Mouse (Mus musculus): ENCODE results near the gene Grip2. TPM values are rescaled to one million over a fixed set of nuclear protein-coding genes. Genes with fewer than 3 reads are reported as not detected.

Gene Grip2
- polyA plus RNA-seq, 1 experiment from 2014 or later, result 0.33 TPM

- H3K9me3 ChIP-seq (ENCODE audit: control insufficient read depth, low read depth, low read length), result no peaks in the 10 kb centered on the region
- WGBS, result 84% methylated on average over 7 of the region's 7 CpGs
- no peaks in the 10 kb centered on the region; the same call in 1 of the 2 replicates for H3K4me1 ChIP-seq (ENCODE audit: control insufficient read depth, insufficient read depth, low read length)
- ATAC-seq (ENCODE audit: insufficient number of reproducible peaks, insufficient read depth, low FRiP score, low read depth), result no peak
- H3K4me2 ChIP-seq (replicated peaks; ENCODE audit: low read depth, low read length), result no peak overlapping the region
- no peak overlapping the region for H3K4me3 ChIP-seq (ENCODE audit: low read depth, low read length)
- peaks cover 26% of the 10 kb centered on the region for H3K36me3 ChIP-seq (ENCODE audit: control insufficient read depth, insufficient read depth, low read length)
- H3K27ac ChIP-seq (ENCODE audit: low read length), result peak overlapping the region; percentile 29; the same call in 1 of the 2 replicates
- no peak overlapping the region for H3K9ac ChIP-seq (replicated peaks; ENCODE audit: low read depth, low read length)
- no peaks in the 10 kb centered on the region for H3K27me3 ChIP-seq (ENCODE audit: control insufficient read depth, insufficient read depth, low read length)
These were observed 89.6 kb downstream of the Grip2 start for GRCm38 (mm10) chr6:91737451-91737850.

- H3K4me3 ChIP-seq (ENCODE audit: low read depth, low read length), result no peak overlapping the region
- peaks cover 26% of the 10 kb centered on the region for H3K36me3 ChIP-seq (ENCODE audit: control insufficient read depth, insufficient read depth, low read length)
- H3K27me3 ChIP-seq (ENCODE audit: control insufficient read depth, insufficient read depth, low read length), result no peaks in the 10 kb centered on the region
- H3K4me2 ChIP-seq (replicated peaks; ENCODE audit: low read depth, low read length), result no peak overlapping the region
- H3K27ac ChIP-seq (ENCODE audit: low read length), result peak overlapping the region; percentile 6; the same call in 1 of the 2 replicates
- peak; percentile 30; the same call in 1 of the 2 replicates for ATAC-seq (ENCODE audit: insufficient number of reproducible peaks, insufficient read depth, low FRiP score, low read depth)
- 32% methylated on average over 5 of the region's 5 CpGs for WGBS
- H3K4me1 ChIP-seq (ENCODE audit: control insufficient read depth, insufficient read depth, low read length), result no peaks in the 10 kb centered on the region; the same call in 1 of the 2 replicates
- H3K9ac ChIP-seq (replicated peaks; ENCODE audit: low read depth, low read length), result no peak overlapping the region
- no peaks in the 10 kb centered on the region for H3K9me3 ChIP-seq (ENCODE audit: control insufficient read depth, low read depth, low read length)
These were observed 90.6 kb downstream of the Grip2 start for GRCm38 (mm10) chr6:91736471-91736870.

GRCm38 (mm10) chr6:91732138-91732537 lies 94.9 kb downstream of the Grip2 start:
- Histone ChIP-seq H3K27me3 (ENCODE audit: control insufficient read depth, insufficient read depth, low read length) (no peaks in the 10 kb centered on the region), H3K4me3 (ENCODE audit: low read depth, low read length) (no peak overlapping the region), H3K36me3 (ENCODE audit: control insufficient read depth, insufficient read depth, low read length) (peaks cover 29% of the 10 kb centered on the region), H3K27ac (ENCODE audit: low read length) (no peak overlapping the region), H3K9me3 (ENCODE audit: control insufficient read depth, low read depth, low read length) (no peaks in the 10 kb centered on the region), H3K9ac (replicated peaks; ENCODE audit: low read depth, low read length) (no peak overlapping the region), H3K4me1 (ENCODE audit: control insufficient read depth, insufficient read depth, low read length) (peaks cover 25% of the 10 kb centered on the region), H3K4me2 (replicated peaks; ENCODE audit: low read depth, low read length) (no peak overlapping the region)
- WGBS, result 85% methylated on average over 11 of the region's 11 CpGs
- no peak for ATAC-seq (ENCODE audit: insufficient number of reproducible peaks, insufficient read depth, low FRiP score, low read depth)

- ATAC-seq (ENCODE audit: insufficient number of reproducible peaks, insufficient read depth, low FRiP score, low read depth), result peak; percentile 85
- Histone ChIP-seq H3K27me3 (ENCODE audit: control insufficient read depth, insufficient read depth, low read length) (no peaks in the 10 kb centered on the region), H3K4me2 (replicated peaks; ENCODE audit: low read depth, low read length) (no peak overlapping the region), H3K4me3 (ENCODE audit: low read depth, low read length) (no peak overlapping the region), H3K9me3 (ENCODE audit: control insufficient read depth, low read depth, low read length) (no peaks in the 10 kb centered on the region), H3K36me3 (ENCODE audit: control insufficient read depth, insufficient read depth, low read length) (peaks cover 32% of the 10 kb centered on the region), H3K27ac (ENCODE audit: low read length) (peak overlapping the region; percentile 89), H3K4me1 (ENCODE audit: control insufficient read depth, insufficient read depth, low read length) (peaks cover 25% of the 10 kb centered on the region), H3K9ac (replicated peaks; ENCODE audit: low read depth, low read length) (no peak overlapping the region)
- 34% methylated on average over 12 of the region's 12 CpGs for WGBS
These were observed 97.3 kb downstream of the Grip2 start for GRCm38 (mm10) chr6:91729677-91730127.

- no peak overlapping the region for H3K4me3 ChIP-seq (ENCODE audit: low read depth, low read length)
- peak overlapping the region; percentile 89 for H3K27ac ChIP-seq (ENCODE audit: low read length)
- ATAC-seq (ENCODE audit: insufficient number of reproducible peaks, insufficient read depth, low FRiP score, low read depth), result peak; percentile 25; the same call in 1 of the 2 replicates
- no peaks in the 10 kb centered on the region for H3K27me3 ChIP-seq (ENCODE audit: control insufficient read depth, insufficient read depth, low read length)
- 49% methylated on average over 6 of the region's 6 CpGs for WGBS
- H3K4me2 ChIP-seq (replicated peaks; ENCODE audit: low read depth, low read length), result no peak overlapping the region
- peaks cover 38% of the 10 kb centered on the region for H3K36me3 ChIP-seq (ENCODE audit: control insufficient read depth, insufficient read depth, low read length)
- peaks cover 25% of the 10 kb centered on the region for H3K4me1 ChIP-seq (ENCODE audit: control insufficient read depth, insufficient read depth, low read length)
- H3K9ac ChIP-seq (replicated peaks; ENCODE audit: low read depth, low read length), result no peak overlapping the region
- no peaks in the 10 kb centered on the region for H3K9me3 ChIP-seq (ENCODE audit: control insufficient read depth, low read depth, low read length)
These were observed 98.0 kb downstream of the Grip2 start for GRCm38 (mm10) chr6:91728939-91729619.

GRCm38 (mm10) chr6:91727361-91727760 lies 99.7 kb downstream of the Grip2 start:
- peaks cover 25% of the 10 kb centered on the region for H3K4me1 ChIP-seq (ENCODE audit: control insufficient read depth, insufficient read depth, low read length)
- H3K27me3 ChIP-seq (ENCODE audit: control insufficient read depth, insufficient read depth, low read length), result no peaks in the 10 kb centered on the region
- H3K36me3 ChIP-seq (ENCODE audit: control insufficient read depth, insufficient read depth, low read length), result peaks cover 46% of the 10 kb centered on the region
- H3K4me2 ChIP-seq (replicated peaks; ENCODE audit: low read depth, low read length), result no peak overlapping the region
- 73% methylated on average over 1 of the region's 1 CpGs for WGBS
- no peaks in the 10 kb centered on the region for H3K9me3 ChIP-seq (ENCODE audit: control insufficient read depth, low read depth, low read length)
- no peak overlapping the region for H3K4me3 ChIP-seq (ENCODE audit: low read depth, low read length)
- ATAC-seq (ENCODE audit: insufficient number of reproducible peaks, insufficient read depth, low FRiP score, low read depth), result no peak
- H3K27ac ChIP-seq (ENCODE audit: low read length), result no peak overlapping the region
- H3K9ac ChIP-seq (replicated peaks; ENCODE audit: low read depth, low read length), result no peak overlapping the region

DNA sequence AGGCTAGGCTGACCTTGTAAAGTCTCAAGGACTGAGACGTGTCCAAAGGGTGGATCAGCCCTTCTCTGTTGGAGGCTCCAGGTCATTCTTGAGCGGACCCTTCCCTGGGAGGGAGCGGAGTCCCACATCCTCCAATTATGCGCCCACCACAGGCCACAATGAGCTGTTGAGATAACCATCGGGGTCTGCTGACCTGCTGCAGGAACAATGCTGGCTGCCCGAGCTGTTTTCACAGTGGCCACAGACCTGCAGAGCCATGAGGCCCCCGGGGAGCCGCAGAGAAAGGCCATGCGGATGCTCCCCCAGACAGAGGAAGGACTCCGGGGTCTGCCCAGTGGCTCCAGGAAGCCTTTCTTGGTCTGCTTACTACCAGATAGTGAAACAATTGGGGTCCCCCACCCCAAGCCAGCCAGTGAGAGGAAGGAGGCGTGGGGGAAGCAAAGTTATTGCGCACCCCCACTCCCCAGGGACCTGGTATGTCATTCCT lies 105.8 kb downstream of the Grip2 start:
- WGBS, result 53% methylated on average over 12 of the region's 12 CpGs
- ATAC-seq (ENCODE audit: insufficient number of reproducible peaks, insufficient read depth, low FRiP score, low read depth), result no peak
- H3K27me3 ChIP-seq (ENCODE audit: control insufficient read depth, insufficient read depth, low read length), result no peaks in the 10 kb centered on the region
- no peak overlapping the region for H3K9ac ChIP-seq (replicated peaks; ENCODE audit: low read depth, low read length)
- H3K27ac ChIP-seq (ENCODE audit: low read length), result no peak overlapping the region
- H3K4me1 ChIP-seq (ENCODE audit: control insufficient read depth, insufficient read depth, low read length), result peaks cover 33% of the 10 kb centered on the region
- H3K4me2 ChIP-seq (replicated peaks; ENCODE audit: low read depth, low read length), result no peak overlapping the region
- H3K4me3 ChIP-seq (ENCODE audit: low read depth, low read length), result no peak overlapping the region
- H3K36me3 ChIP-seq (ENCODE audit: control insufficient read depth, insufficient read depth, low read length), result peaks cover 36% of the 10 kb centered on the region
- H3K9me3 ChIP-seq (ENCODE audit: control insufficient read depth, low read depth, low read length), result no peaks in the 10 kb centered on the region

DNA sequence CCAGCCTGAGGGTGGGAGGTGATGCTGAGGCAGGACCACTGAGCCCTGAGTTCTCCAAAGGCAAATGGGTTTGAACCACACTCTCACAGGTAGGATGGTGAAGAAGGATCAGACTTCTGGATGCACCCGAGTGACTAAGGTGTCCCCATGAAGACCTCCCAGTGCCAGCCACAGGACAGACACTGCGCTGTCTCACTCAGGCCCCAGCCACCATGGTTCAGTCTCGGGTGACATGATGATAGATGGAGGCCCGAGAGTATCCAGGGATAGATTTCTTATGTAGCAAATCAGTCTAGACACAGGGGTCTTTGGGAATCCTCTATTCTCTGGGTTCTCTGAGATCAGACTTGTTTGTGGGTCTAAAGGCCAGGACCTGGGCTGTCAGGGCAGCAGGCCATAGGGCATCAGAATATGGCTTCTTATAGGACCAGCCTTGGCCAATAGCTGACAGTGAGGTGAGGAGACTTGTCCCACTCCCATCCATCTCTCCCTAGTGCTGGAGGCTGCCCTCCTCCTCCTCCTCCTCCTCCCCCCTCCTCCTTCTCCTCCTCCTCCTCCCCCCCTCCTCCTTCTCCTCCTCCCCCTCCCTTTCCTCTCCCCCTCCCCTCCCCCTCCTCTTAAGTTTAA lies 106.3 kb downstream of the Grip2 start:
- no peak overlapping the region for H3K4me2 ChIP-seq (replicated peaks; ENCODE audit: low read depth, low read length)
- H3K27me3 ChIP-seq (ENCODE audit: control insufficient read depth, insufficient read depth, low read length), result no peaks in the 10 kb centered on the region
- peaks cover 31% of the 10 kb centered on the region for H3K36me3 ChIP-seq (ENCODE audit: control insufficient read depth, insufficient read depth, low read length)
- H3K27ac ChIP-seq (ENCODE audit: low read length), result peak overlapping the region; percentile 64; the same call in 1 of the 2 replicates
- 41% methylated on average over 4 of the region's 4 CpGs for WGBS
- H3K4me3 ChIP-seq (ENCODE audit: low read depth, low read length), result no peak overlapping the region
- peaks cover 33% of the 10 kb centered on the region for H3K4me1 ChIP-seq (ENCODE audit: control insufficient read depth, insufficient read depth, low read length)
- H3K9me3 ChIP-seq (ENCODE audit: control insufficient read depth, low read depth, low read length), result no peaks in the 10 kb centered on the region
- no peak for ATAC-seq (ENCODE audit: insufficient number of reproducible peaks, insufficient read depth, low FRiP score, low read depth)
- H3K9ac ChIP-seq (replicated peaks; ENCODE audit: low read depth, low read length), result no peak overlapping the region

Measured in stomach, embryonic 14.5 days (tissue).